Mouse (Mus musculus) testis, adult 2 months (tissue): ENCODE measurements at regions not wholly inside any gene's neighbourhood (a gene's known extent, or its start where the extent isn't known, plus 50 kb on each side); places are given as distances from the start of the nearest gene placed in this dataset.

Experiments used
- CTCF ChIP-seq: fragments of 200-500 bp; IDR thresholded peaks from 2 replicates; pipeline ENCODE4 v1.5.1; 2012; ENCODE audit warnings: low read depth, mild to moderate bottlenecking, inconsistent platforms, low read length, moderate library complexity; ENCODE audit not compliant: control insufficient read depth, insufficient read depth, insufficient replicate concordance
- POLR2A ChIP-seq: fragments of 200-500 bp; IDR thresholded peaks from 2 replicates; pipeline ENCODE4 v1.6.1; 2012; ENCODE audit warnings: low read depth, mild to moderate bottlenecking, inconsistent platforms, low read length, moderate library complexity; ENCODE audit not compliant: control insufficient read depth

- TF ChIP-seq CTCF (no peak), POLR2A (no peak)
These were observed 58.3 kb downstream of the Gm815 start for GRCm38 (mm10) chr19:26944006-26944405.
